Mouse (Mus musculus): ENCODE results near the gene Chil3. TPM values are rescaled to one million over a fixed set of nuclear protein-coding genes. Genes with fewer than 3 reads are reported as not detected.
A peak's percentile ranks its signal among the peaks of the same experiment; 100 is the strongest.

Gene Chil3
- polyA plus RNA-seq, 1 experiment from 2014 or later: 1.0 TPM

DNA sequence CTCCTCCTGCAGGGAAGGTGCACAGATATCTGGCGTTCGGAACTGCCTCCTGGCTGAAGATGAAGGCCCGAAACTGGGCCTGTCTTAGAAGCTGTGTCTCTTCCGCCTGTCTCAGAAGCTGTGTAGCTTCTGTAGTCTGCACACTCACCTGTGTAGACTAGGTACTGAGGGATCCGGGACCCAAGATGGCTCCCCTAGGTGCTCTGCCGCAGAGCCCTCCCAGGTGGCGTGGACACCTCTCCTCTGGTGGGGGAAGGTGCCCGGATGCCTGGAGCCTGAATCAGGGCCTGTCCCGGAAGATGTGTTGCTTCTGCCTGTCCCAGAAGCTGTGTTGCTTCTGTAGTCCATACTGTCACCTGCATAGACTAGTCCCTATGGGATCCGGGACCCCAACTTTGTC lies 23.3 kb downstream of the Chil3 start:
- Histone ChIP-seq H3K4me3 (replicated peaks) (no peak overlapping the region), H3K27ac (no peak overlapping the region), H3K27me3 (replicated peaks) (no peaks in the 10 kb centered on the region), H3K36me3 (no peaks in the 10 kb centered on the region), H3K9ac (no peak overlapping the region), H3K9me3 (no peaks in the 10 kb centered on the region), H3K4me2 (no peak overlapping the region), H3K4me1 (no peaks in the 10 kb centered on the region)
- WGBS: 87% methylated on average over 10 of the region's 10 CpGs
- no peak for ATAC-seq (ENCODE audit: insufficient read depth, low FRiP score, low read depth)

DNA sequence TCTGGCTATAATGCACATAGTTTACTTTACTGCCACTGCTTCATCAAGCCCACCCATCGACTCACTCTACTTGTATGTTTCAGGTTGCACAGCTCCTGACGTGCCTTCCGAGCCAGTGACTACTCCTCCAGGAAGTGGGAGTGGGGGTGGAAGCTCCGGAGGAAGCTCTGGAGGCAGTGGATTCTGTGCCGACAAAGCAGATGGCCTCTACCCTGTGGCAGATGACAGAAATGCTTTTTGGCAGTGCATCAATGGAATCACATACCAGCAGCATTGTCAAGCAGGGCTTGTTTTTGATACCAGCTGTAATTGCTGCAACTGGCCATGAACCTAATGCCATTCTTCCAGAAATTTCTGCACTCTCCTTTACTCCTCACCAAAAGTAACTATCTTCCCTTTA lies 35.7 kb downstream of the Chil3 start:
- Histone ChIP-seq H3K4me2 (no peak overlapping the region), H3K9ac (no peak overlapping the region), H3K36me3 (no peaks in the 10 kb centered on the region), H3K27me3 (replicated peaks) (no peaks in the 10 kb centered on the region), H3K4me3 (replicated peaks) (no peak overlapping the region), H3K4me1 (no peaks in the 10 kb centered on the region), H3K27ac (no peak overlapping the region), H3K9me3 (no peaks in the 10 kb centered on the region)
- WGBS: 69% methylated on average over 5 of the region's 5 CpGs
- ATAC-seq (ENCODE audit: insufficient read depth, low FRiP score, low read depth): no peak

DNA sequence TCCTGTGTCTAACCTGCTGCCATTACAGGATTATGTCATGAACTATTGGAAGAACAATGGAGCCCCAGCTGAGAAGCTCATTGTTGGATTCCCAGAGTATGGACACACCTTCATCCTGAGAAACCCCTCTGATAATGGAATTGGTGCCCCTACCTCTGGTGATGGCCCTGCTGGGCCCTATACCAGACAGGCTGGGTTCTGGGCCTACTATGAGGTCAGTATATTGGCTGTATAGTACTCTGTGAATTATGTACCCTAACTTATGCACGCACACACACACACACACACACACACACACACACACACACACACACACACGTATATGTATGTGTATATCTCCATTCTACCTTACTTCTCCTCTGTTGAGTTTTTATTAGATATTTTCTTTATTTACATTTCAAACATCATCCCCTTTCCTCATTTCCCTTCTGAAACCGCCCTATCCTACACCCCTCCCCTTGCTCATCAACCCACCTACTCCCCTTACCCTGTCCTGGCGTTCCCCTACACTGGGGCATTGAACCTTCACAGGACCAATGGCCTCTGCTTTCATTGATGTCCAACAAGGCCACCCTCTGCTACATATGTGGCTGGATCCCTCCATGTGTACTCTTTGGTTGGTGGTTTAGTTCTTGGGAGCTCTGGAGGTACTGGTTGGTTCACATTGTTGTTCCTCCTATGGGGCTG lies 38.4 kb downstream of the Chil3 start:
- Histone ChIP-seq H3K36me3 (no peaks in the 10 kb centered on the region), H3K27me3 (replicated peaks) (no peaks in the 10 kb centered on the region), H3K4me2 (no peak overlapping the region), H3K4me1 (no peaks in the 10 kb centered on the region), H3K9me3 (no peaks in the 10 kb centered on the region), H3K9ac (no peak overlapping the region), H3K4me3 (replicated peaks) (no peak overlapping the region), H3K27ac (no peak overlapping the region)
- 71% methylated on average over 4 of the region's 4 CpGs for WGBS
- ATAC-seq (ENCODE audit: insufficient read depth, low FRiP score, low read depth): peak; percentile 57; the same call in 1 of the 2 replicates

DNA sequence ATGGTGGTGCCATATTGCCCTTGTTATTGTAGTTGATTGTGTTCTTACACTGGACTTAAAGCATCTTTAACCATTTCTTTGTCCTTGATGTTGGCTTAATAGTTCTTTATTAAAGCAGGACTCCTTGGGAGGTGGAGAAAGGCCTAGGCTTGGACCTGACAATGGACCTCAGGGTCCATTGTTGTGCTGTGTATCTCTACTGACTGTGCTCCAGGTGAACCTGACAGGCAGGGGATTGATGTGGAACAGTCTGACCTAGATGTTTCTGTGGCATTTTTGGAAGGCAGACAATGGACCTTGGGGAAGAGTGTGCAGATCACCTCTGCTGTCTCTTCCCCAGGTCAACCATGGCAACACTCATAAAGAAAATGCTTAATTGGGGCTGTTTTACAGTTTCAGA lies 40.4 kb downstream of the Chil3 start:
- Histone ChIP-seq H3K4me2 (no peak overlapping the region), H3K9ac (no peak overlapping the region), H3K27ac (no peak overlapping the region), H3K4me1 (no peaks in the 10 kb centered on the region), H3K4me3 (replicated peaks) (no peak overlapping the region), H3K27me3 (replicated peaks) (no peaks in the 10 kb centered on the region), H3K36me3 (no peaks in the 10 kb centered on the region), H3K9me3 (no peaks in the 10 kb centered on the region)
- 0 out of 2 replicates have a peak, but pooled peaks have one; percentile 58 for ATAC-seq (ENCODE audit: insufficient read depth, low FRiP score, low read depth)

DNA sequence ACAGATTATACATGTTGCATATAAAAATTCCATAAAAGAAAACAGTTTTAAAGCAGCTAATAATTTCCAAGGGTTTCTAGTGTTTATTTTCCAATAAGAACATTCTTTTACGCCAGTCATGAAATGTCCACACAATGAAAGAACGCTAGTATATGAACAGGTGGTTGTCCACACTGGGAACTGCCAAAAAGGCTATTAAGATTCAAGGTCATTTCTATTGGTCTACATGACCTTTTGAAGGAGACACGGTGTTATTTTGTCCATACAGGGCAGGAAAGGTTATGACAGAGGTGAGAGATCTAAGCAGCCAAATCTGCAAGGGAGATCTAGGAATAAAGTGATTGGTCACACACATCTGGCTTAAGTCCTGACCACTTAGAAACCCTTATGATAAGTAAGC lies 54.4 kb downstream of the Chil3 start, which contains the start of gene Chia1:
Chia1 (plus strand) TSS at position 301 of the 400 bp plus-strand sequence.
- no peaks in the 10 kb centered on the region for H3K27me3 ChIP-seq (replicated peaks)
- no peaks in the 10 kb centered on the region for H3K36me3 ChIP-seq
- 76% methylated on average over 3 of the region's 3 CpGs for WGBS
- no peak within 1 kb of the TSS for H3K27ac ChIP-seq
- no peak for ATAC-seq (ENCODE audit: insufficient read depth, low FRiP score, low read depth)
- H3K4me2 ChIP-seq: no peak within 1 kb of the TSS
- no peaks in the 10 kb centered on the region for H3K4me1 ChIP-seq
- H3K9ac ChIP-seq: no peak within 1 kb of the TSS
- no peak within 1 kb of the TSS for H3K4me3 ChIP-seq (replicated peaks)
- no peaks in the 10 kb centered on the region for H3K9me3 ChIP-seq

Other genes with a start within 250 kb of the Chil3 start
- gene I830077J02Rik, start 234.9 kb downstream of the Chil3 start, polyA plus RNA-seq (2015; fragmentation: Nextera tagmentation; extraction: Ambion mirVana): 1.4 and 2.1 TPM in 2 replicates
- gene Wdr77, start 208.2 kb downstream of the Chil3 start, polyA plus RNA-seq (2015; fragmentation: Nextera tagmentation; extraction: Ambion mirVana): 118 and 125 TPM in 2 replicates
- 479 and 520 TPM in 2 replicates for gene Atp5f1, start 207.5 kb downstream of the Chil3 start, polyA plus RNA-seq (2015; fragmentation: Nextera tagmentation; extraction: Ambion mirVana)
- gene Ovgp1, start 193.9 kb downstream of the Chil3 start, polyA plus RNA-seq (2015; fragmentation: Nextera tagmentation; extraction: Ambion mirVana): 0.86 and 1.2 TPM in 2 replicates
- 0.19 TPM in 1 of 2 replicates, not detected in the other for gene Pifo, start 152.9 kb downstream of the Chil3 start, polyA plus RNA-seq (2015; fragmentation: Nextera tagmentation; extraction: Ambion mirVana)
- gene Chil5, start 134.8 kb downstream of the Chil3 start, polyA plus RNA-seq (2015; fragmentation: Nextera tagmentation; extraction: Ambion mirVana): 0.21 TPM in 1 of 2 replicates, not detected in the other
- gene Chia1, start 54.3 kb downstream of the Chil3 start, polyA plus RNA-seq (2015; fragmentation: Nextera tagmentation; extraction: Ambion mirVana): 0.10 and 0.24 TPM in 2 replicates
- gene Chil4, start 51.9 kb upstream of the Chil3 start, polyA plus RNA-seq (2015; fragmentation: Nextera tagmentation; extraction: Ambion mirVana): not detected in 2 replicates
- gene Chil6, start 238.6 kb upstream of the Chil3 start, polyA plus RNA-seq (2015; fragmentation: Nextera tagmentation; extraction: Ambion mirVana): not detected in 2 replicates

Data from stomach, embryonic 15.5 days (tissue).